Mouse (Mus musculus) T-helper 17 cell (primary cell): ENCODE data around the gene Dennd6a.

Experiments used
- in situ Hi-C, 2 experiments: fragments of 300-600 bp; cut with MboI, MseI; formaldehyde crosslinking; loops; 1 replicate in 1 of 2; 2 replicates in 1 of 2; pipeline ENCODE4 v1.15.1; 2025; ENCODE audit warnings: high pct_unique_total_duplicates in 2 of 2

Gene Dennd6a

DNA sequence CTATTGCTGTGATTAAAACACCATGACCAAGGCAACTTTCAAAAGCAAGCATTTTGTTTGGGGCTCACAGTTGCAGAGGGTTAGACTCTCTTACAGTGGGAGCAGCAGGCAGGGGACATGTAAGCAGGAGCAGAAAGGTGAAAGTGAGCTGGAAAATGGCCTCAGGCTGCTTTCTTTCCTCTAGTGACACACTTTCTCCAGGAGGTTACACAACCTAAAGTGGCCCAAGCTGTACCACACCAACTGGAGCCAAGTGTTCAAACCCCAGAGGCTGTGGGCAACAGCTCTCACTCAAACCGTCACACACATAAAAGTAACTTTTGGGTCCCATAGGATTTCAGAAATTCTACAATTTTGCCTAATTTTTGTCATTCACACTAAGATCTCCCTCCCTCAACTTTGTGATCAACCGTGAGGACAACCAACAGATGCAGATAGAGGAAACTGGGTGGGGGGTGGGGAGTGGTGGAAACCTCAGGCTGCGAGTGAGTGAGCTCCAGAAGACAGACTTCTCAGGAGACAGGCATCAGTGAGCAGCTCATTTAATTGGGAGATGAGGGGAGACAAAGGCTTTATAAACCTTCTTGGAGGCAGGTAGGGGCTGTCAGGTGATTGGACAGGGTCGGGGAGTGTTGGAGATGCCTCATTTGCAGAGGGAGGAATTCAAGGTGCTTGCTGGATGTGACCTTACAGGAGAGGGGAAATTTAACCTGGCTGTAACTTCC is 1.5 kb upstream of the Dennd6a start:
- in situ Hi-C loops = loop anchor here in 1 of 2 experiments (25.0 kb wide), 1 partner anchor 1690 kb away; no protein-coding TSS in a partner anchor

DNA sequence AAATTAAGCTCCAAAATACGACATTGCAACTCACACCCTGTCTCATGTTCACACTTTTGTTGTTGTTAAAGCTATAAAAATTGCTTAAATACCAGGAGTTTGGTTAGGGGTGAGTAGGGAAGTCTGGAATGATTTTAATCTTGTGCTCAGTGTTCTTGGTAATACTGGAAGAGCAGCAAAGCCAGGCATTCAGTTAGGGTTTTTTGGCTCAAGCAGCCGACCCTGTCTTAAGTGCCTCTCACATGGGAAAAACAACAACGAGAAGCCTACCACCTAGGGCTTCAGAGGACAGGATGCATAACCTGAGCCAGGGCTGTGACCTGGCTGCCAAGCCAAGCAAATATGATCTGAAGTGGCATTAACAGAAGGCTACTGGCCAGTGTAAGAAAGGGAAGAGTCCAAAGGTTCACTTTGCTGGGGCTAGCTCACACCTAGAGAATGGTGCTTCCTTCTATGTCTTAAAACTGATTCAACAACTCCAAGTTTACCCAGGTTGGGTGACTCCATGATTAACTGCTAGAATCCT is 2.7 kb downstream of the Dennd6a start:
- in situ Hi-C loops = no loop called here

DNA sequence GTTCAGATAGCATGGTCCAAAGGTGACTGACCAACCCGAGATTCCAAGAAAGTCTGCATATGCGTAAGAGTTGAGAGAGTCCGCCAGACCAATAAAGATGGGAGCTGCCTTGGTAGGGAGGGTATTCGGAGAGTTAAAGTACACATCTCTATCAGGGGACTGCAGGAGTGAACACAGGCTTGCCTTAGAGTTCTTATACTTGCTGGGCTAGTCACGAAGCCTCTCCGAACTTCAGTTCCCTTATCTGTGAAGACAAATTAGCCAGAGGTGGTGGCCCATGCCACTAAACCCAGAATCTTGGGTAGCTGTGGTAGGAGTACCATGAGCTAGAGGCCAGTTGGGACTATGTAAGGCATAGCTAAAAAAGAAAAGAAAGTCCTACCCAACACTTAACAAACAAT is 5.1 kb downstream of the Dennd6a start:
- in situ Hi-C loops = no loop called here

DNA sequence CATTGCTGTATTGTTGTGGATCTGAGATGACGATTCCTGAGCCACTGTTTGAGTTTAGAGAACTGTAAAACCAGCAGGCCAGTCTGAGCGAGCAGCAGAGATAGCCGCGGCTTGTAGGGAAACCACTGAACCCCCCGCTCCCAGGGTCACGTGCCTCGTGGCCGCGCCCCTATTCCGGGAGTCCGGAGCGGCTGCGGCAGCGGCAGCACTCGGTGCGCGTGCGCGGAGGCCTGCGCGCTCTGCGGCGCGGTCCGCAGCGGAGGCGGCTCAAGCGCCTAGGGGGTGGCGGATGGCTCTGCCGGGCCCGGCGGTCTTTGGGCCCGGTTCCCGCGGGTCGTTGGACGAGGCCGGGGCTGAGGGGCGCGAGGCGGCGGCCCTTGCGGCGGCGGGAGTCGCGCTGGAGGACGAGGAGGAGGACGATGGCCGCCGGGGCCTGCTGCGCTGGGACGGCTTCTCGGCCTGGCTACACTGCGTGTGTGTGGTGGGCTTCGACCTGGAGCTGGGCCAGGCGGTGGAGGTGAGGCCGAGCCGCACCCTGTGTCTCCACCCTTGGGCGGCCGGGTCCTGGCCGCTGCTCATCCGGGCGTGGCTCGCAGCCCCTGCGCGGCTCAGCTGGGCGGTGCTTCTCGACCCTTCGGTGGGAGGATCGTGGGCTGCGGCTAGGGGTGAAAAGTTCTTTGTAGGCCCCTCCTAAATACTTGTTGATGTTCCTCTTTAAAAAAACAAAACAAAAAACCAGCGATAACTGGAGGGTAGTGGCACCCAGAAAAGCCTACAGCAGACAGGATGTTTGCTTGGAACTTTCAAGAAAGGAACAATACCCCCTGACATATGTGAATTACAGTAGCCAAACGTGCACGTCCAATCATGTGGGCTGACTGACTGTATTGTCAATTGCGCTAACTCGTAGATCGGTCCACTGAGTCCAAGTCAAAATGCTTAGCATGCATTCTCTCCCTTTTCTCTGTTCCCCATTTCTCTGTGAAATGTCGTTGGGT is 6.0 kb downstream of the Dennd6a start:
- in situ Hi-C loops = no loop called here

DNA sequence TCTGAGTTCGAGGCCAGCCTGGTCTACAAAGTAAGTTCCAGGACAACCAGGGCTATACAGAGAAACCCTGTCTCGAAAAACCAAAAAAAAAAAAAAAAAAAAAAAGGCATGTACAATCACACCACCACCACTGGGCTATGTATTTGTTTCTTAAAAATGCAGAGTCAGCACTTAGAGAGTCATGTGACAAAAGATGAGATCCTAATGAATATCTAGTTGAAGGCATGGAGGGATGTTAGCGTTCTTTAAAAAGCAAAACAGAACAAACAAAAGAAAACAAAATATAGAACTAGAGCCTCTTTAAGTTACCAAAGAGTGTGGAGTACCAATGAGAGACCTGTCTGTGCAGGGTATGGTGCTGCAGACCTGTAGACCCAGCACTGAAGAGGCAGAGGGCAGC is 10.0 kb downstream of the Dennd6a start:
- in situ Hi-C loops = no loop called here

DNA sequence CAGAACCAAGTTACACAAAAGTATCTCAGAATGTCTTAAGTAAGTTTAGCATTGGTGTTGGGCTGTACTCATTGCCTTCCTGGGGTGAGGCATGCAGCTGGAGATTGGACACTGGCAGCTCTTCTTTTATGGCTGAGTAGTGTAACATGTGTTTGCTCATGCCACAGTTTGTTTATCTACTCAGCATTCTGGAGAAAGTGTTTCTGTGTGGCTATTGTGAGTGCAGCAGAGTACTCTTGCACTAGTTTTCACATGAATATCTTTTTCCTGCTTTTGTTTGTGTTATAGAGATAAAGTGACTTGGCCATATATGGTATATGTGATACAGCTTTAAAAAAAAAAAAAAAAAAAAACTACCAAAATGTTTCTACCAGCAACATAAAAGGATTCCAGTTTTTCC is 13.5 kb downstream of the Dennd6a start:
- in situ Hi-C loops = no loop called here

DNA sequence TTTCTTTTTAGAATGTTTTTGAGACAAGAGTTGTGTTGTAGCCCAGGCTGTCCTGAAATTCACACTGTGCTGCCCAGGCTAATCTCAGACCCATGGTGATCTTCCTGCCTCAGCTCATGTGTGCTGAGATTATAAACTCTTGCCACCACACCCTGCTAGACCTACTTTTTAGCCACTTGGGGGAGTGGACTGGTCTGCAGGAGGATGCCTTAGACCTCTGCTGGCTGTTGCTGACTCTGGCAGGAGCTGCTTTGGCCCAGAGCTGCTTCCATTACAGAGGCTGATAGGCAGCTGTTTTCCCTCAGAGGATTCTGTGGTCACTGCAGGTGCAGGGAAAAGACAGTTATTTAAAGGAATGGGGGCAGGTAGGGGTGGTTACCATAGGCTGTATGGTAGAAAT is 17.7 kb downstream of the Dennd6a start:
- in situ Hi-C loops = no loop called here

DNA sequence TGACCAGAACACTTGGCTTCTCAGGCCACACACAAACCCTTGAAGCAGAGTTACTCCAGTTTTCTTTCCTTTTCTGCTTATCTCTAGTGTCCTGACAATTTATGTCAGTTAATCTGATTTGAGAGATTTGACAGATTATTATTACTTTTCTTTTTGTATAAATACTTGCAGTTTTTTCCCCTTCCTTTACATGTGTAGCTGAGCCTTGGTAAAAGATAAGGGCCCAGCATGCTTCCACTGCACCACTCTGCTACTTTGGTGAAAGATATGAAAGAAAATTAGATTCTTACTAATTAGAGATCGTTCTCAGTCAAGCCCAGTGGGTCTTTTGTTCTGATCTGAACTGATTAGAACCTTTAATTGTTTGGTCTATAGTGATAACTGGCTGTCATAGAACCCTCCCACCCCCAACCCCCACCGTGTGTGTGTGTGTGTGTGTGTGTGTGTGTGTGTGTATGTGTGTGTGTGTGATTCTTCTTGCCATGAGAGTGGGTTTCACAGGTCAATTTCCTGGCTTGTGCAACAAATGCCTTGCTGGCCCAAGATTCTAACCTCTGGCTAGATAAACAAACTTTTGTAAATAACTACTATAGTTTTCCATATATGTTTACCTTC is 19.7 kb downstream of the Dennd6a start:
- in situ Hi-C loops = no loop called here

DNA sequence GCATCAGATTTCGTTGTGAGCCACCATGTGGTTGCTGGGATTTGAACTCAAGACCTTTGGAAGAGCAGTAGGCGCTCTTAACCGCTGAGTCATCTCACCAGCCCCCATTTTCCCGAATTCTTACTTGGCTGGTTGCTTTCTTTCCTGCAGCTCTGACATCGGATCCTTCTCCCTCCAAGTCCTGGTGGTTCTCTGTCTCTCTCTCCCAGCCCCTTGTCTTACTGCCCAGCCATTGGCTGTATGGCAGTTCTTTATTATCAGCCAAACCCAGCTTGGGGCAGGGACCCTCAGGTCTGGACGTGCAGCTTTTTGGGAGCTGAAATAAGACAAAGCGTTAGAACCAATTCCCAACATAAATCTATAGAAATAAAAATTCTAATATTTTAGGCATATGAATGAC is 21.5 kb downstream of the Dennd6a start:
- in situ Hi-C loops = no loop called here

DNA sequence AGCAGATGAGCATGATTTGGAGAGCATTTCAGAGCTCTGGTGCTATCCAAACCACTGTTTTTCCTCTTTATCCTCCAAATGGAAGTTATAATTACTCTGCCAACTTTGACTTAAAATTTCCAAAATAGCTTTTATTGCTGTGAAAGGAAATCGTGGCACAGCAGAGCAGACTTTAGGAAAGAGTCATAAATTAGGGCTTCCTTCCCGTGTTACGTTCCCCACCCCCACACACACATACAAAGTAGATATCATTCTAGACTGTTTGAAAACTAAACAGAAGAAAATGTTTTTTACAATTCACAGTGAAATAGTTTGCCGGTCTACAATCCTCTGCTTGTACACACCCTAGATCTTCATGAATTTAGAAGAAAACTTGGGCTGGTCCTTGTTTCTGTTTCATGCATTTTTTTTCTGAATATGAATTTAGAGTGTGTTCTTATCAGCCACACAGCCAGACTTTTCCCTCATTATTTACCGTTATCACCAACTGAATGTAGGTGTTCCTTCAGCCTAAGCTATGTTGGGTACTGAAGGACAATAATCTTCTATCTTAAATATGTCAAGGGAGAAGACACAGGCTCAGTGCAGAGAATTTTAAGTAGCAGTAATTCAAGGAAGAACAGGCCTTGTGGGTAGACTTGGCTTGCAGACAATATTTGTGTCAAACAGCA is 22.2 kb downstream of the Dennd6a start:
- in situ Hi-C loops = no loop called here

DNA sequence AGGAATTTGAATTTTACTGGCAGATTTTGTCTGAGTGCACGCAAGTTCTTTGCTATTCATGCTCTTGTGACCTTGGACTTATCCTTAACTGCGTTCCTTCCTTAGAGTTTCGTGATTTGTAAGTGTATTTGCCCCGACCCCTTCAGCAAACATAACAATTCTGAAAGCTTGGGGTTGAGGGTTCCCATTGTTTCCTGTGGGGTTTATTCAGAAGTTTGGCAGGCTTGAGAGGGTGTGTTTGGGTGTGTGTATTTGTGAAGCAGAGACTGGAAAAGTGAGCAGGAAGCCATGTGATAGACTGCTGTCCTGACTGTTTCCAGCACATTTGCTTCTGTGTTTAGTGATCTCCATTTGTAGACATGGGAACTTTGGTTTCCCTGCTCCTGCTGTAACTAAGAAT is 31.7 kb downstream of the Dennd6a start:
- in situ Hi-C loops = no loop called here

DNA sequence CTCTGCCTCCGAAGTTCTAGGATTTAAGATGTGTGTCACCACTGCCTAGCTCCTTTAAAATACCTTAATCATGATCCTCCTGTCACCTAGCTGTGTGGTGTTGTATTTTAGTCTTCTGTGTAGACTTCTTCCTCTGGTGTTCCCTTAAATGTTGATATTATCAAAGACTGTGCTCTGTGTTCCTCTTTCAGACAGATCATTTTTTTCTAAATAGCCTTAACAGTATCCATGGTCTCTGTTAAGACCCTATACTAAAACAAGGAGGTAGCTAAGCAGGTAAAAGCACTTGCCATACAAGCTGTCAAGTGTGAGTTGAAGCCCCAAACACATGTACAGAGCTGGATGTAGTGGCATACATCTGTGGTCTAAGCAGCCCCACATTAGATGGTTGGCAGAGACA is 36.0 kb downstream of the Dennd6a start:
- in situ Hi-C loops = no loop called here

DNA sequence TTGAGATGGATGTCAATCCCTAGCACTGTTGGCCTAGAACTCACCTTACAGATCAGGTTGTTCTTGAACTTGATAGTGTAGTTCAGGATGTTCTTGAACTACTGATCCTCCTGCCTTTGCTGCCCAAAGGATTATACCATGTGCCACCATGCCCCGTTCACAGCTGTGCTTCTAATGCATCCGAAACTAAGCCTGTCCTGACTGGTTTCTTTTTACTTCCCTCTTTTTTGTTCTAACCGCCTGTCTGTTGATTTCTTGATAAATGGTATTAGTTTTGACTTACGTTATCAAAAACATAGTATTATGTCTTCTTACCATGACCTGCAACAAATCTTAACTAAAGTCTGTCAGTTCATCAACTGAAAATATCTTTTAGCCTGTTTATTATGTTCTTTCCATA is 37.0 kb downstream of the Dennd6a start:
- in situ Hi-C loops = no loop called here

DNA sequence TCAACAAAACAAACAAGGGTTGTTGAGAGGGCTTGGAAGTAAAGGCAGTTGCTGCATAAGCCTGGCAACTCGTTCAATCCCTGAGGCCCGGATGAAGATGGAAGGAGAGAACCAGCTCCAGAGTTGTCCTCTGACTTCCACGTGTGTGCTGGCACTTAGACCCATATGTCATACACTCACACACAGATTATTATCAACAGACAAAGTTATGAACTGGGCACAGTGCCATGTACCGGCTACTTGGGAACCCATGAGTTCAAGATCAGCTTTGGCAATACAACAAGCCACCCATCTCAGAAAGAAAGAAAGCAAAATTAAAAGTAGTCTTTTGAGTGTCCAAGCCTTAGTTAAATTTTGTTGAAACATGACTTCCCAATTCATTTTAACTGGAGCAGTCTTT is 51.6 kb downstream of the Dennd6a start:
- in situ Hi-C loops = loop anchor here in 1 of 2 experiments (5.0 kb wide), 1 partner anchor 78 kb away; no protein-coding TSS in a partner anchor

DNA sequence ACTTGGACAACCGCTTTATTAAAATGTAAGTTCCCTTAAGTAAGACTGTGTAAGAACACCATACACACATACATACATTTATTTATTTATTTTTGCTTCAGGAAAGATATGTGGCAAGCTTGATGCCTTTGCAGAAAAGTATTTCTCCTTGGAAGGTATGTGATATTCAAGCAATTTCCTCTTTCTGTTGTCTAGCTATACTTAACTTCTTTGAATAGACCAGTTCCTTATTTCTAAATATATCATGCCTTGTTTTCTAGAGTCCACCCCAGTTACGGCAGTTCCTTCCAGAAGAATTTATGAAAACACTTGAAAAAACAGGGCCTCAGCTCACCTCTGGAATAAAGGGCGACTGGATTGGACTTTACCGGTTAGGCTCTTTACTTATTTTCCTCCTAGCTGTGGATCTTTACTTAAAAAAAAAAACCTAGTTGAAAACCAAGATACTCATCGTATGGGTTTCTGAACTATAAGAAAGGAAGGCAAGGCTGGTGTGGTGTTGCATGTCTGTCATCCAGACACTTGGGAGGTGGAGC is 53.0 kb downstream of the Dennd6a start:
- in situ Hi-C loops = loop anchor here in 1 of 2 experiments (5.0 kb wide), 1 partner anchor 79 kb away; no protein-coding TSS in a partner anchor

DNA sequence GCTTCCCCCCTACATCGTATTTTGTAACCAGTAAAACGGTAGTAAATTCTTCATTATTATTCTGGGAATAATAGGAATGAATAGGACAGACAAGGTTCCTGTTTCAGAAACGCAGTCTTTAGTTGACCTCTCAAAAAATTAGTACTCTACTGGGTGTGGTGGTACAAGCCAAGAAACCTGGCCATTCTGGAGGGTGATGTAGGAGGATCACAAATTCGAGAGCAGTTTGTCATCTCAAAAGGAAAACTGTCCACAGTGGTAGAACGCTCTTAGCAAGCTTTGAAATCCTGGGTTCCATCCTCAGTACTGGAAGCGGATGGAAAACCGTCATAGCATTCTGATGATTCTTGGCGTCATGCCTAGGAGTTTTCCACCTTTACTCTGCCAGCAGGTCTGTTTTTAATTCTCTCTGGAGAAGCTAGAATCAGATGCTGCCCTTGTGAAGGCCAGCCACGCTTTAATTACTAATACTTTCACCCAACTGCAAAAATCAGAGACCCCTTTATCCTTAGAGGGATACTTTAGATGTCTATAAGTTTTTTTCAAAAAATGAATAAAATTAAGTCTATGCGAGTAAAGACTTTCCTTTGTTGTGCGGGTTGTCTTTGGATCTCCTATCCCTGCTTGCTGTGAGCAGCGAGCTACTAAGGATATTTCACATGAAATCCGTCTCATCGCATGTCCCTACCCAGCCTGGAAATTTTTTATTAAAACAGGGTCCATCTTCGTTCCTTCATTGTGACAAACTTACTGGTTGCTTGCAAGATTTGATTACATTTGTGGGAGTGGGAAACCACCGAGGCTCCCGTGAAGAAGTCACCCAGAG is 63.6 kb downstream of the Dennd6a start:
- in situ Hi-C loops = loop anchor here in 1 of 2 experiments (10.0 kb wide), 2 partner anchors 152 to 1162 kb away; no protein-coding TSS in a partner anchor

DNA sequence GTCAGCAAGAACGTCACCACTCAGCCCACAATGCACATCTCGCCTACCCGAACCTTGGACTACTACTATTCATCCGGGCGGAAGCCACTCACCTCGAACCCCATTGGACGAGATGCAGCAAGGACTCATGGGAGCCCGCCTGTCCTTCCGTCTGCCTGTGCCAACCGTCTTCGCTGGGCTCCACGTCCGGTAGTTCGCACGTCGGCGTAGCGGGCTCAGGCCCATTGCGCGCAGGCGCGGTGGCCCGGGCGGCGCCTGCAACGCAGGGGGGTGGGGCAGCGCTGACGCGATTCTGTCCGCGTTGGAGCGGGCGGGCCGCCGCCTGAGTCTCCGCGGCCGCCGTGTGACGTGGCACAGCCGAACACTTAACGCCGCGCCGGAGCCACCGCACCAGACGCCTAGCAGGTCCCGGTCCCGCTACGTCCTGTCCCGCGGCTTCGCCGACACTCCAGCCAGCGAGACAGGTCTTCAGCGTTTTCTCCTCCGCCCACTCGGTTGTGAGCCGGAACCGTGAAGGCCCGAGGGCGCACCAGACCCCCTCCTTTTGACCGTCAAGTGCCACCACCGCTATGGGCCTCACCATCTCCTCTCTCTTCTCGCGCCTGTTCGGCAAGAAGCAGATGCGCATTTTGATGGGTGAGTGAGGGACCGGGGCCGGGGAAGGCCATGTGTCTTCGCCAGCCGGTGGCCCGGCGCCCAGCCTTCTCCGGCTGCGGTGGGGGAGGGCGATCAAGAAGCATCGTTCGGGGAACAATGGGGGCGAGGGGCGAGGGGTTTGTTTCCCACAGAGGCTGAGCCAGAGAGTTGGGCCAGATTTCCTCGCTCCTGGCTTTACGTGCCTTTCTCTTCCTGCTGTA is 64.4 kb downstream of the Dennd6a start, which contains the start of gene Arf4:
Gene Arf4, plus strand, starts transcription at position 224 of the 857 bp plus-strand sequence.
- in situ Hi-C loops = loop anchor here in 1 of 2 experiments (10.0 kb wide), 2 partner anchors 153 to 1163 kb away; no protein-coding TSS in a partner anchor

DNA sequence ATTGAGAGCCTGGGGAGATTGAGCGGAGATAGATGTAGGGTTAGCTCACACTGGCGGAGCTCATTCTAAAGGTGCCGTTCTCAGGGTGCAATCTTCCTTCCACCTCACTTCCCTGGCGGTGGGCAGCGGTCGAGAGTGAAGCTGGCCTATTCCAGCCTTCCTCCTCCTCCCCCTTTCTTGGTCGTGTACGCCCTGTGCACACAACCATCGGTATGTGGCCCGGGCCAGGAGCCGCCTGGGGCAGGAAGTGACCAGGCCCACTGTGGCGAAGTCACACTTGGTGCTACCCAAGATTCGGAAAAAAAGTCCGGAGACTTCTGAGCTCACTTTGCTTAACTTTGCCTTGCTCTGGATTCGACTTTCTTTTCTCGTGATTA is 65.0 kb downstream of the Dennd6a start:
- in situ Hi-C loops = loop anchor here in 1 of 2 experiments (10.0 kb wide), 2 partner anchors 154 to 1164 kb away; no protein-coding TSS in a partner anchor

DNA sequence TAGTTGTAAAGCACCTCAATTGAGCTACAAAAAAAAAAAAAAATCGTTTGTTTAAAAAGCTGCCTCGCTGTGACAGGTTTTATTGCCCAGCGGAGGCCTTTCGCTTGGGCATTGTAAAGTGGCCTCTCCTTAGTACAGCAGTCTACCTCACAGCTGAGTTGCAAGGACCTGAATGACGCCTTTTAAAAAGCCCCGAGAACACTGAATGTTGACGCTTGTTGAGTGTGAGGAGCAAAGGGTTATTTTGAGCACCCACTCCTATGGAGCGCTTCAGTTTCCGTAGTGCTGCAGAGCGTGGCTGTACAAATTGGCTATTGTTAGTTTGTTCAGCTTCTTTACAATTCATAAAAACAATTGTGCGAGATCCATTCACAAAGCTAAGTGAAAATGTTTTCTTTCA is 65.6 kb downstream of the Dennd6a start:
- in situ Hi-C loops = loop anchor here in 1 of 2 experiments (10.0 kb wide), 2 partner anchors 154 to 1164 kb away; no protein-coding TSS in a partner anchor
